Mouse (Mus musculus) G1E (cell line): ENCODE measurements at regions not wholly inside any gene's neighbourhood (a gene's known extent, or its start where the extent isn't known, plus 50 kb on each side); places are given as distances from the start of the nearest gene placed in this dataset.

ENCODE experiments used
- CTCF ChIP-seq: IDR thresholded peaks from 2 replicates; pipeline ENCODE4 v1.5.1; 2012; ENCODE audit warnings: low read depth, low read length, inconsistent platforms, mixed read lengths
- GATA1 ChIP-seq: IDR thresholded peaks from 2 replicates; pipeline ENCODE4 v1.6.1; 2012; ENCODE audit warnings: borderline replicate concordance, low read length, inconsistent platforms, mixed read lengths
- POLR2AphosphoS5 ChIP-seq: IDR thresholded peaks from 2 replicates; pipeline ENCODE4 v1.6.1; 2012; ENCODE audit warnings: low read depth, low read length, inconsistent platforms; ENCODE audit not compliant: insufficient replicate concordance
- TAL1 ChIP-seq: conservative IDR thresholded peaks from 2 replicates; pipeline ENCODE4 v1.6.1; 2012; ENCODE audit warnings: low read depth, low read length, inconsistent platforms, mixed read lengths

GRCm38 (mm10) chr2:114340578-114341293 is 139.5 kb upstream of the Zfp770 start:
- TF ChIP-seq POLR2AphosphoS5 (no peak), CTCF (no peak), GATA1 (no peak), TAL1 (no peak)
